Mouse (Mus musculus) Patski (cell line): ENCODE results near the gene Rfpl4. TPM values are rescaled to one million over a fixed set of nuclear protein-coding genes. Genes with fewer than 3 reads are reported as not detected.

Experiments used
- ATAC-seq: fragments of 100-300 bp; one replicate; pipeline ENCODE4 v1.8.0; 2021
- CTCF ChIA-PET: fragments of 350-600 bp; sonication (Branson Sonifier 250); formaldehyde crosslinking; loops from one replicate; lab custom pipeline; 2022; ENCODE audit warnings: inconsistent platforms; lab: Charles Lee
- POLR2A ChIA-PET: fragments of 350-600 bp; sonication (Branson Sonifier 250); formaldehyde crosslinking; loops from one replicate; lab custom pipeline; 2022; ENCODE audit warnings: antibody characterized with exemption, inconsistent platforms; lab: Charles Lee
- DNase-seq: peaks from one replicate; pipeline ENCODE4 v3.0.0-alpha.2; 2011; ENCODE audit warnings: low read depth, low spot score
- H3K27me3 ChIP-seq: fragments of 371-371 bp; one replicate; pipeline ENCODE4 v1.5.1; 2021
- CTCF ChIP-seq: fragments of 100-300 bp; IDR thresholded peaks from one replicate; pipeline ENCODE4 v1.5.1; 2021
- in situ Hi-C: fragments of 300-500 bp; cut with MboI; formaldehyde crosslinking; loops from 3 replicates; pipeline ENCODE4 v1.11.1; 2018; ENCODE audit warnings: low pct_unique_long_range_greater_than_20kb, mixed read lengths
- polyA plus RNA-seq: library from polyadenylated mRNA; unstranded; gene quantifications from one replicate; pipeline ENCODE4 v1.2.3, GENCODE M21; 2021

Rfpl4 gene
- polyA plus RNA-seq, 1 experiment from 2014 or later = not detected

DNA sequence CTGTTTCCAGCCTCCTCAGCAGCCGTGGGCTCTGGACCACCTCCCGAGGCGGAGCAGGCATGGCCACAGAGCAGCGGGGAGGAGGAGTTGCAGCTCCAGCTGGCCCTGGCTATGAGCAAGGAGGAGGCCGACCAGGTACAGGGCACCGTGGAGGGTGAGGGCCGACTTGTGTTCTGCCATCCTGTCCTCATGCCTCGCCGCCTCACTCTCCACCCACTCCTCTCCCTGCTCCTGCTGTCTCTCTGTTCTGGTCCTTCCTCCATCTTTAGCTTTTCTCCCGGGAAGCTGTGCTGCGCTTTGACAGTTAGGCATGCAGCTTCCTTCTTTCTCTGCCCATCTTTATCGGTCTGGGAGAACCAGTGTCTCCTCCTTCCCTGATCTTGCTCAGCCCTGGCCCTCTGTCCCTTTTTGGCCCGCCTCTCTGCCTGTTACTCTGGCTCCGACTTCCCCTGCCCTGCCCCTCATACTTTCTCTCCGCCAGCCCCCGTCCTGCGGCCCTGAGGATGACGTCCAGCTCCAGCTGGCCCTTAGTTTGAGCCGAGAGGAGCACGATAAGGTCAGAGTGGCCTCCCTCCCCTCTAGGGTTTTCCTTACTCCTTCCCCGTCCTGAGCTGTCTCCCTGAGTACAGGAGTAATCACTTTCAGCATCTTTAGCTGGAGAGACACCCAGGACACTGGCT lies 23.8 kb downstream of the Rfpl4 start:
- in situ Hi-C loops = loop anchor here (25.0 kb wide), 1 partner anchor 931 kb away; the partner anchor contains the start of genes Cdc42ep5 and Leng9
- POLR2A ChIA-PET = interaction anchor here (0.6 kb wide), 2 partner anchors 10 to 393 kb away, joined by 3 to 5 read pairs; no protein-coding TSS in a partner anchor
- CTCF ChIA-PET = no interaction called here
- TF ChIP-seq CTCF = no peak
- no peaks in the 10 kb centered on the region for H3K27me3 ChIP-seq
- DNase-seq = no peak
- no peak for ATAC-seq

DNA sequence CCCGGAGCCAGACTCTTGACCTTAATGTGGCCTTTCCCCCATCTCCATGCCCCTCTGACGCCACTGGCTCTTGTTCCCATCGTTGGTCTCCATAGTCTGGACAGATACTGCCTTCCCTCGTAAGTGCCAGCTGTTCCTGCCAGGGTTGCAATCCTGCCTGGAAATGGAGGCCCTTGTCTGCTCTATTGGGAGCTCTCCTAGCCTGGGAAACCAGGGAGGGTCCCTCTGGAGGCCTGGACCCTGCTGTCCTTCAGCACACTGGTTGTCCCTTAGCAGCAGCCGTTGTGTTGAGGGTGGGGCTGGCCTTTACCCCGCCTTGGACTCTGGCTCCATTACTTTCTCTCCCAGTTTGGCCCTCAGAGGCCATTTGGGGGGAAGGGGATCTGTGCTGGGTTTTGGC lies 24.4 kb downstream of the Rfpl4 start:
- TF ChIP-seq CTCF = no peak

GRCm38 (mm10) chr7:5091008-5091728 lies 25.6 kb downstream of the Rfpl4 start:
- ChIA-PET CTCF (interaction anchor here (0.8 to 1.0 kb wide), 2 partner anchors 8 to 9 kb away, joined by 3 read pairs; no protein-coding TSS in a partner anchor), POLR2A (no interaction called here)
- in situ Hi-C loops = loop anchor here (25.0 kb wide), 1 partner anchor 929 kb away; the partner anchor contains the start of genes Cdc42ep5 and Leng9
- ATAC-seq = no peak
- H3K27me3 ChIP-seq = no peaks in the 10 kb centered on the region
- TF ChIP-seq CTCF = no peak
- DNase-seq = no peak

More for the DNA sequence above, 24.4 kb downstream of the Rfpl4 start:
- ChIA-PET CTCF (no interaction called here), POLR2A (interaction anchor here (0.6 kb wide), 1 partner anchor 392 kb away, joined by 5 read pairs; no protein-coding TSS in a partner anchor)
- DNase-seq (no peak), ATAC-seq (no peak)
- in situ Hi-C loops = loop anchor here (25.0 kb wide), 1 partner anchor 930 kb away; the partner anchor contains the start of genes Cdc42ep5 and Leng9
- H3K27me3 ChIP-seq = no peaks in the 10 kb centered on the region

GRCm38 (mm10) chr7:5089853-5090252 lies 26.9 kb downstream of the Rfpl4 start:
- in situ Hi-C loops = loop anchor here (25.0 kb wide), 1 partner anchor 928 kb away; the partner anchor contains the start of genes Cdc42ep5 and Leng9
- DNase-seq = no peak
- no peak for ATAC-seq
- ChIA-PET POLR2A (no interaction called here), CTCF (no interaction called here)
- TF ChIP-seq CTCF = no peak
- H3K27me3 ChIP-seq = no peaks in the 10 kb centered on the region

DNA sequence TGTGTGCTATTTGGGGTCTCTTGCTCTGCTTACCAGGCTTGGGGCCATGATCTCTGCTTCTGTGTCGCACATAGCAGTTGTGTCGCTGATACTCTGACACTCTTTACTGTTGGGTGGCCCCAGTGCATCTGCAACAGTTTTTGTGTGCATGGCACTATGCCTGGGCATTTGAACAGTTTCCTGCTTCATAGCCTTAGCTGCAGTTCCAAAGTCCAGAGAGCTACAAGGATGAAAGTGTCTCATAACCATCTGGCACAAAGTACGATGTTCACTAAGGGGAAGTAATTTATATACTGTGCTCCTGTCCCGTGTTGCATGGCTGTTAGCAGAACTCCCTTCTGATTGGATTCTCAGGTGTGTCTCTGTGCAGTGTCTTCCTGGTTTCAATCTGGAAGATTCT lies 28.9 kb downstream of the Rfpl4 start:
- H3K27me3 ChIP-seq = no peaks in the 10 kb centered on the region
- in situ Hi-C loops = loop anchor here (25.0 kb wide), 1 partner anchor 926 kb away; the partner anchor contains the start of genes Cdc42ep5 and Leng9
- POLR2A ChIA-PET = interaction anchor here (0.6 kb wide), 1 partner anchor 25 kb away, joined by 3 read pairs; no protein-coding TSS in a partner anchor
- CTCF ChIA-PET = no interaction called here
- ATAC-seq = no peak
- DNase-seq = no peak
- TF ChIP-seq CTCF = no peak

GRCm38 (mm10) chr7:5086921-5087440 lies 29.8 kb downstream of the Rfpl4 start:
- in situ Hi-C loops = loop anchor here (25.0 kb wide), 1 partner anchor 925 kb away; the partner anchor contains the start of genes Cdc42ep5 and Leng9
- TF ChIP-seq CTCF = no peak
- ChIA-PET POLR2A (no interaction called here), CTCF (interaction anchor here (0.6 kb wide), 2 partner anchors 10 to 22 kb away, joined by 3 to 4 read pairs; no protein-coding TSS in a partner anchor)
- H3K27me3 ChIP-seq = no peaks in the 10 kb centered on the region
- DNase-seq (no peak), ATAC-seq (no peak)

DNA sequence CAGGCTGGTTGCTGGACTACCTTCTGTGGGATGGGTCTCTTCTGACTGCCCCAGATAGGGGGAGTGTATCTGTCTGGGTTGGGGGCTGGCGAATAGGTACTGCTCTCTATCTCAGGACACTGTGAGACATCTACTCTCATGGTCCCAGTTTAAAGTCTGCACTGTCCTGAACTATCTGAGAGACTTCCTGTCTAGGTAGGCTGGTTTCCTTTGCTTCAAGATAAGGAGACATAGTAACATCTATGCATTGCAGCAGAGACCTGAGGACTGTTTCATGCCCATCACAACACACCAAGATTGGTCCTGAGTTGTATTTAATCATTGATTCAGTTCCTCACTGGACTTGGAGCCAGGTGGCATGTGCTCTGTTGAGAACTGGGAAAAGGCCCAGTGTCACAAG lies 31.2 kb downstream of the Rfpl4 start:
- POLR2A ChIA-PET = no interaction called here
- no peak for ATAC-seq
- in situ Hi-C loops = loop anchor here (25.0 kb wide), 1 partner anchor 923 kb away; the partner anchor contains the start of genes Cdc42ep5 and Leng9
- no peaks in the 10 kb centered on the region for H3K27me3 ChIP-seq
- no peak for TF ChIP-seq CTCF
- no peak for DNase-seq
- CTCF ChIA-PET = no interaction called here

GRCm38 (mm10) chr7:5083325-5084105 lies 33.2 kb downstream of the Rfpl4 start:
- in situ Hi-C loops = loop anchor here (25.0 kb wide), 1 partner anchor 921 kb away; the partner anchor contains the start of genes Cdc42ep5 and Leng9
- POLR2A ChIA-PET = interaction anchor here (0.9 kb wide), 1 partner anchor 22 kb away, joined by 3 read pairs; no protein-coding TSS in a partner anchor
- no peak for DNase-seq
- no peak for TF ChIP-seq CTCF
- CTCF ChIA-PET = interaction anchor here (0.9 to 1.0 kb wide), 2 partner anchors 8 to 34 kb away, joined by 3 read pairs; no protein-coding TSS in a partner anchor
- H3K27me3 ChIP-seq = no peaks in the 10 kb centered on the region
- no peak for ATAC-seq

DNA sequence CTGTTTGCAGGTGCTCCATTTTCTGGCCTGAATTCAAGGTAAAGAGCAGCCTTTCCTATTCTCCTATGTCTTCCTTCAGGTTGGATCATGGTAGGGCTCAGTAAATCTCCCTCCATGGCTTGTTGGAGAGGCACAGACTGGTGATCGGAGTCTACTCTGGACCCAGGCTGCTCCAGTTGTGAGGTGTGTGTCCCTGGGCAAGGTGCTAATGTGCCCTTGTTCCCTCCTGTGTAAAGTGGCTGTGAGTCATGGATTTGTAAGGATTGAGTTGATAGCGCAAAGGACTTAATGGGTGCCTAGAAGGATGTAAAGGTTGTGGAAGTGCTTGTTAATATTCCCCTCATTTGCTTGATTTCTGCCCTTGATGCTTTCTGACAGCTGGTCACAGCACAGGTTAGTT lies 34.8 kb downstream of the Rfpl4 start:
- in situ Hi-C loops = loop anchor here (25.0 kb wide), 1 partner anchor 920 kb away; the partner anchor contains the start of genes Cdc42ep5 and Leng9
- no peaks in the 10 kb centered on the region for H3K27me3 ChIP-seq
- POLR2A ChIA-PET = interaction anchor here (0.6 kb wide), 2 partner anchors 166 to 1108 kb away, joined by 3 read pairs; no protein-coding TSS in a partner anchor
- no peak for DNase-seq
- no peak for ATAC-seq
- CTCF ChIA-PET = interaction anchor here (1.0 kb wide), 1 partner anchor 10 kb away, joined by 3 read pairs; no protein-coding TSS in a partner anchor
- no peak for TF ChIP-seq CTCF
